Mouse (Mus musculus) spleen, postnatal 4 days (tissue): ENCODE measurements around the gene Srek1ip1.

Experiments
- DNase-seq, 2 experiments: peaks; one replicate each; pipeline ENCODE4 v3.0.0; 2022; ENCODE audit warnings: low spot score in 2 of 2

The Srek1ip1 gene

GRCm38 (mm10) chr13:104843295-104844089, 51.2 kb downstream of the Srek1ip1 start:
- DNase-seq = no peak

GRCm38 (mm10) chr13:104853645-104854044, 61.4 kb downstream of the Srek1ip1 start:
- no peak for DNase-seq

- peak; percentile 13 to 68 for DNase-seq
These were observed 71.1 kb downstream of the Srek1ip1 start, which contains the start of gene Shisal2b for GRCm38 (mm10) chr13:104863127-104863979. Gene Shisal2b, minus strand, starts transcription at chr13:104863893.

GRCm38 (mm10) chr13:104866726-104867125, 74.4 kb downstream of the Srek1ip1 start:
- no peak for DNase-seq

GRCm38 (mm10) chr13:104869907-104870306, 77.6 kb downstream of the Srek1ip1 start:
- no peak for DNase-seq

- DNase-seq = no peak
These were observed 86.2 kb downstream of the Srek1ip1 start for GRCm38 (mm10) chr13:104878508-104878907.

GRCm38 (mm10) chr13:104883566-104884249, 91.4 kb downstream of the Srek1ip1 start:
- DNase-seq = no peak

GRCm38 (mm10) chr13:104886308-104887032, 94.2 kb downstream of the Srek1ip1 start:
- no peak for DNase-seq
